Mouse (Mus musculus) MEL (cell line): ENCODE measurements at regions not wholly inside any gene's neighbourhood (a gene's known extent, or its start where the extent isn't known, plus 50 kb on each side); places are given as distances from the start of the nearest gene placed in this dataset.

Experiments used
- DNase-seq: peaks from one replicate; pipeline ENCODE4 v3.0.0; 2011; ENCODE audit warnings: low read depth, low spot score
- H3K27ac ChIP-seq: 2 replicates; pipeline ENCODE4 v1.5.1; 2012; ENCODE audit warnings: low read depth, mild to moderate bottlenecking, control low read depth, low read length, moderate library complexity; ENCODE audit not compliant: control insufficient read depth
- H3K27me3 ChIP-seq, 2 experiments: fragments of 150-350 bp in 1 of 2; sonication (generic) in 1 of 2; 2 replicates each; pipeline ENCODE4 v1.6.1; 2012; ENCODE audit warnings: low read length in 2 of 2, mild to moderate bottlenecking in 2 of 2, improper control_type of control experiment in 1 of 2, moderate library complexity in 1 of 2; ENCODE audit not compliant: insufficient read depth in 2 of 2, control insufficient read depth in 1 of 2
- H3K36me3 ChIP-seq, 2 experiments: 2 replicates each; pipeline ENCODE4 v1.6.1; 2012 to 2014; ENCODE audit warnings: low read length in 2 of 2, improper control_type of control experiment in 1 of 2, inconsistent platforms in 1 of 2, mild to moderate bottlenecking in 1 of 2; ENCODE audit not compliant: insufficient read depth in 2 of 2, control insufficient read depth in 1 of 2
- H3K4me1 ChIP-seq, 2 experiments: fragments of 150-350 bp in 1 of 2; sonication (generic) in 1 of 2; 2 replicates each; pipeline ENCODE4 v1.6.1; 2012; ENCODE audit warnings: low read length in 2 of 2, improper control_type of control experiment in 1 of 2, mild to moderate bottlenecking in 1 of 2; ENCODE audit not compliant: insufficient read depth in 2 of 2, control insufficient read depth in 1 of 2
- H3K4me3 ChIP-seq, 2 experiments: fragments of 150-350 bp in 1 of 2; sonication (generic) in 1 of 2; 2 replicates each; pipeline ENCODE4 v1.5.1; 2012; ENCODE audit warnings: low read depth in 2 of 2, low read length in 2 of 2, mild to moderate bottlenecking in 2 of 2, moderate library complexity in 2 of 2, control low read depth in 1 of 2, improper control_type of control experiment in 1 of 2; ENCODE audit not compliant: control insufficient read depth in 1 of 2, insufficient read depth in 1 of 2
- H3K79me2 ChIP-seq: 2 replicates; pipeline ENCODE4 v1.6.1; 2012; ENCODE audit warnings: mild to moderate bottlenecking, low read length, moderate library complexity; ENCODE audit not compliant: control insufficient read depth, poor library complexity, insufficient read depth
- H3K9ac ChIP-seq: 2 replicates; pipeline ENCODE4 v1.6.1; 2012; ENCODE audit warnings: low read depth, mild to moderate bottlenecking, control low read depth, low read length, moderate library complexity; ENCODE audit not compliant: control insufficient read depth, poor library complexity, severe bottlenecking
- H3K9me3 ChIP-seq: fragments of 150-350 bp; sonication (generic); replicated peaks from 2 replicates; pipeline ENCODE4 v1.6.1; 2012; ENCODE audit warnings: mild to moderate bottlenecking, low read length, improper control_type of control experiment, moderate library complexity; ENCODE audit not compliant: insufficient read depth
- CHD1 ChIP-seq: IDR thresholded peaks from 2 replicates; pipeline ENCODE4 v1.6.1; 2012; ENCODE audit warnings: low read depth, mild to moderate bottlenecking, inconsistent platforms, low read length, improper control_type of control experiment
- CHD2 ChIP-seq: IDR thresholded peaks from 2 replicates; pipeline ENCODE4 v1.6.1; 2011; ENCODE audit warnings: low read length, improper control_type of control experiment
- CTCF ChIP-seq, 3 experiments: IDR thresholded peaks in 2 of 3; conservative IDR thresholded peaks in 1 of 3; 2 replicates each; pipeline ENCODE4 v1.5.1; 2011 to 2012; ENCODE audit warnings: low read length in 3 of 3, low read depth in 2 of 3, mild to moderate bottlenecking in 2 of 3, improper control_type of control experiment in 1 of 3, inconsistent platforms in 1 of 3, mixed read lengths in 1 of 3, moderate library complexity in 1 of 3; ENCODE audit not compliant: control insufficient read depth in 1 of 3, insufficient read depth in 1 of 3, poor library complexity in 1 of 3, severe bottlenecking in 1 of 3
- E2F4 ChIP-seq: IDR thresholded peaks from 2 replicates; pipeline ENCODE4 v1.6.1; 2011; ENCODE audit warnings: low read depth, low read length, improper control_type of control experiment, borderline replicate concordance
- ELF1 ChIP-seq: IDR thresholded peaks from 2 replicates; pipeline ENCODE4 v1.6.1; 2014; ENCODE audit warnings: low read depth, mild to moderate bottlenecking, inconsistent platforms, low read length, improper control_type of control experiment, moderate library complexity
- EP300 ChIP-seq, 2 experiments: IDR thresholded peaks; 2 replicates each; pipeline ENCODE4 v1.6.1; 2011; ENCODE audit warnings: improper control_type of control experiment in 2 of 2, low read length in 2 of 2, low read depth in 1 of 2, mild to moderate bottlenecking in 1 of 2
- HCFC1 ChIP-seq: IDR thresholded peaks from 2 replicates; pipeline ENCODE4 v1.6.1; 2012; ENCODE audit warnings: low read depth, mild to moderate bottlenecking, inconsistent platforms, low read length, improper control_type of control experiment, moderate library complexity
- MAX ChIP-seq: IDR thresholded peaks from 2 replicates; pipeline ENCODE4 v1.6.1; 2011; ENCODE audit warnings: low read length, improper control_type of control experiment
- MYC ChIP-seq: IDR thresholded peaks from 2 replicates; pipeline ENCODE4 v1.6.1; 2011; ENCODE audit warnings: low read depth, mild to moderate bottlenecking, low read length, improper control_type of control experiment, moderate library complexity
- NELFE ChIP-seq: IDR thresholded peaks from 2 replicates; pipeline ENCODE4 v1.6.1; 2011; ENCODE audit warnings: low read depth, low read length, improper control_type of control experiment
- NRF1 ChIP-seq: IDR thresholded peaks from 2 replicates; pipeline ENCODE4 v1.6.1; 2014; ENCODE audit warnings: low read depth, mild to moderate bottlenecking, inconsistent platforms, low read length, improper control_type of control experiment, moderate library complexity; ENCODE audit not compliant: poor library complexity, insufficient read depth, severe bottlenecking
- POLR2AphosphoS2 ChIP-seq: IDR thresholded peaks from 2 replicates; pipeline ENCODE4 v1.6.1; 2011; ENCODE audit warnings: low read length, improper control_type of control experiment
- RAD21 ChIP-seq: IDR thresholded peaks from 2 replicates; pipeline ENCODE4 v1.6.1; 2011; ENCODE audit warnings: mild to moderate bottlenecking, low read depth, low read length, improper control_type of control experiment
- SIN3A ChIP-seq: IDR thresholded peaks from 2 replicates; pipeline ENCODE4 v1.6.1; 2012; ENCODE audit warnings: low read length, improper control_type of control experiment, inconsistent platforms
- SMC3 ChIP-seq: IDR thresholded peaks from 2 replicates; pipeline ENCODE4 v1.6.1; 2011; ENCODE audit warnings: low read depth, low read length, improper control_type of control experiment
- TBP ChIP-seq: IDR thresholded peaks from 2 replicates; pipeline ENCODE4 v1.8.0; 2011; ENCODE audit warnings: low read depth, low read length, improper control_type of control experiment
- UBTF ChIP-seq: IDR thresholded peaks from 2 replicates; pipeline ENCODE4 v1.6.1; 2012; ENCODE audit warnings: low read depth, mild to moderate bottlenecking, inconsistent platforms, low read length, improper control_type of control experiment, moderate library complexity, borderline replicate concordance; ENCODE audit not compliant: insufficient read depth
- USF1 ChIP-seq: IDR thresholded peaks from 2 replicates; pipeline ENCODE4 v1.6.1; 2014; ENCODE audit warnings: low read depth, mild to moderate bottlenecking, inconsistent platforms, low read length, improper control_type of control experiment, moderate library complexity
- USF2 ChIP-seq, 2 experiments: IDR thresholded peaks; 2 replicates each; pipeline ENCODE4 v1.6.1; 2011 to 2012; ENCODE audit warnings: improper control_type of control experiment in 2 of 2, low read length in 2 of 2, borderline replicate concordance in 1 of 2, inconsistent platforms in 1 of 2, low read depth in 1 of 2, mild to moderate bottlenecking in 1 of 2; ENCODE audit not compliant: insufficient read depth in 1 of 2

GRCm38 (mm10) chr8:103096496-103097092 lies 311.2 kb upstream of the Cdh11 start:
- no peak for TF ChIP-seq SIN3A
- no peak overlapping the region for H3K27ac ChIP-seq
- no peaks in the 10 kb centered on the region for H3K4me1 ChIP-seq
- no peaks in the 10 kb centered on the region for H3K27me3 ChIP-seq
- H3K79me2 ChIP-seq, result no peaks in the 10 kb centered on the region
- no peak overlapping the region for H3K4me3 ChIP-seq
- no peaks in the 10 kb centered on the region for H3K9me3 ChIP-seq
- DNase-seq, result no peak
- no peaks in the 10 kb centered on the region for H3K36me3 ChIP-seq
- no peak overlapping the region for H3K9ac ChIP-seq

- H3K27me3 ChIP-seq, result no peaks in the 10 kb centered on the region
- no peaks in the 10 kb centered on the region for H3K9me3 ChIP-seq
- no peaks in the 10 kb centered on the region for H3K79me2 ChIP-seq
- no peak overlapping the region for H3K27ac ChIP-seq
- no peak for DNase-seq
- no peaks in the 10 kb centered on the region for H3K4me1 ChIP-seq
- H3K36me3 ChIP-seq, result no peaks in the 10 kb centered on the region
- no peak overlapping the region for H3K4me3 ChIP-seq
- H3K9ac ChIP-seq, result no peak overlapping the region
- no peak for TF ChIP-seq E2F4
- no peak for TF ChIP-seq USF2 (IDR thresholded peaks at IDR 0.05; ENCODE audit: borderline replicate concordance in 1 of 2, insufficient read depth in 1 of 2, low read depth in 1 of 2, low read length in 2 of 2)
Observed at GRCm38 (mm10) chr8:103125581-103125980, 340.1 kb upstream of the Cdh11 start.

DNA sequence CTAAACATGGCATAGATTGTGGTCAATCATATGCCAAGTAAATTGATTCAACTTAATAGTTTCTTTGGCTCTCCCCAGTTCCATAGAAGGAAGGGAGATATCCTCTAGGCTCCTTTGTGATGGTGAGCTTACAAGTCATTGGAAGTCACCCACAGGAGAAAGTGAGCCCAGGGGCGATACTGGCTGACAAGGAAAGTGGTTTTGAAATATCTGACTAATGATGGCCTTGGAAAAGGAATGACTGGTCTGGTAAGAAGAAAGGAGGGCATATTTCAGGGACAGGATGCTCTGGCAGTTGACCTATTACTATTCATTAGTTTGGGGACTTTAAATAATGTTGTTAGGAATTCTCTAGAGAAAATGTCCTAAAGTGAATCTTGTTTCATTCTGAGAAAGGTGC lies 352.7 kb upstream of the Cdh11 start:
- no peak for DNase-seq
- H3K4me3 ChIP-seq, result no peak overlapping the region
- H3K9me3 ChIP-seq, result no peaks in the 10 kb centered on the region
- H3K9ac ChIP-seq, result no peak overlapping the region
- TF ChIP-seq CHD2 (no peak), USF2 (IDR thresholded peaks at IDR 0.05; ENCODE audit: borderline replicate concordance in 1 of 2, insufficient read depth in 1 of 2, low read depth in 1 of 2, low read length in 2 of 2) (no peak), USF1 (no peak), SMC3 (no peak), EP300 (IDR thresholded peaks at IDR 0.05; ENCODE audit: low read depth in 1 of 2, low read length in 2 of 2) (no peak), MYC (no peak), CHD1 (no peak), RAD21 (no peak), TBP (no peak), UBTF (no peak), NRF1 (no peak), MAX (no peak), HCFC1 (no peak), SIN3A (no peak), CTCF (IDR thresholded peaks at IDR 0.05 in 2 of 3, conservative IDR thresholded peaks at IDR 0.05 in 1 of 3; ENCODE audit: control insufficient read depth in 1 of 3, insufficient read depth in 1 of 3, low read depth in 2 of 3, low read length in 3 of 3, poor library complexity in 1 of 3, severe bottlenecking in 1 of 3) (no peak), ELF1 (no peak), POLR2AphosphoS2 (no peak), NELFE (no peak)
- H3K4me1 ChIP-seq, result no peaks in the 10 kb centered on the region
- no peaks in the 10 kb centered on the region for H3K79me2 ChIP-seq
- H3K27ac ChIP-seq, result no peak overlapping the region
- H3K36me3 ChIP-seq, result no peaks in the 10 kb centered on the region
- no peaks in the 10 kb centered on the region for H3K27me3 ChIP-seq
